Mouse (Mus musculus) hindbrain, postnatal 0 days (tissue): Measurements from ENCODE around the gene Vamp5. TPM values are rescaled to one million over a fixed set of nuclear protein-coding genes. Genes with fewer than 3 reads are reported as not detected.
A peak's percentile ranks its signal among the peaks of the same experiment; 100 is the strongest.

ENCODE experiments used
- ATAC-seq: fragments of 200-750 bp; cut with Nextera tagmentation; 2 replicates; pipeline ENCODE4 v1.8.0; 2017; ENCODE audit warnings: mild to moderate bottlenecking, moderate TSS enrichment, moderate library complexity
- DNase-seq: peaks from one replicate; pipeline ENCODE4 v3.0.0-alpha.2; 2015; ENCODE audit warnings: low spot score
- H3K27ac ChIP-seq: fragments of 300-500 bp; sonication (generic); 2 replicates; pipeline ENCODE4 v1.5.1; 2014; ENCODE audit warnings: mild to moderate bottlenecking
- H3K27me3 ChIP-seq: fragments of 300-500 bp; sonication (generic); 2 replicates; pipeline ENCODE4 v1.6.1; 2014; ENCODE audit warnings: low read length, mixed read lengths; ENCODE audit not compliant: insufficient read depth
- H3K36me3 ChIP-seq: fragments of 300-500 bp; sonication (generic); 2 replicates; pipeline ENCODE4 v1.6.1; 2014; ENCODE audit warnings: low read length, mixed read lengths; ENCODE audit not compliant: insufficient read depth
- H3K4me1 ChIP-seq: fragments of 300-500 bp; sonication (generic); 2 replicates; pipeline ENCODE4 v1.6.1; 2014; ENCODE audit warnings: antibody characterized with exemption, low read length, mixed read lengths; ENCODE audit not compliant: insufficient read depth
- H3K4me2 ChIP-seq: fragments of 300-500 bp; sonication (generic); 2 replicates; pipeline ENCODE4 v1.6.1; 2014; ENCODE audit warnings: low read depth, mild to moderate bottlenecking, low read length, moderate library complexity, mixed read lengths
- H3K4me3 ChIP-seq: fragments of 300-500 bp; sonication (generic); 2 replicates; pipeline ENCODE4 v1.5.1; 2014; ENCODE audit warnings: low read length
- H3K9ac ChIP-seq: fragments of 300-500 bp; sonication (generic); replicated peaks from 2 replicates; pipeline ENCODE4 v1.6.1; 2014; ENCODE audit warnings: mild to moderate bottlenecking, low read length, moderate library complexity, mixed read lengths
- H3K9me3 ChIP-seq: fragments of 300-500 bp; sonication (generic); 2 replicates; pipeline ENCODE4 v1.6.1; 2016; ENCODE audit warnings: low read length, mixed read lengths
- CTCF ChIP-seq: IDR thresholded peaks from 2 replicates; pipeline ENCODE4 v1.5.1; 2016; ENCODE audit warnings: antibody characterized with exemption, control low read depth, low read depth
- WGBS: fragments of 180-500 bp; shearing (Covaris S2); extraction: QIAGEN DNeasy Blood & Tissue Kit; methylation state at CpG from one replicate; pipeline ENCODE4 v1.1.7; 2014; 5-methylcytosine and 5-hydroxymethylcytosine counted together
- polyA plus RNA-seq: library from polyadenylated mRNA; unstranded; fragments of >200 nt; fragmentation: Nextera tagmentation; extraction: Ambion mirVana; gene quantifications from 2 replicates; pipeline ENCODE4 v1.2.1, GENCODE M21; 2015
- total RNA-seq: library from RNA; depleted of rRNA; stranded (reverse); fragments of >200 nt; gene quantifications from 2 replicates; pipeline ENCODE4 v1.2.3, GENCODE M21; 2014

Vamp5 gene
- total and polyA plus RNA-seq, 2 experiments from 2014 or later = 12.9 to 20.0 TPM

DNA sequence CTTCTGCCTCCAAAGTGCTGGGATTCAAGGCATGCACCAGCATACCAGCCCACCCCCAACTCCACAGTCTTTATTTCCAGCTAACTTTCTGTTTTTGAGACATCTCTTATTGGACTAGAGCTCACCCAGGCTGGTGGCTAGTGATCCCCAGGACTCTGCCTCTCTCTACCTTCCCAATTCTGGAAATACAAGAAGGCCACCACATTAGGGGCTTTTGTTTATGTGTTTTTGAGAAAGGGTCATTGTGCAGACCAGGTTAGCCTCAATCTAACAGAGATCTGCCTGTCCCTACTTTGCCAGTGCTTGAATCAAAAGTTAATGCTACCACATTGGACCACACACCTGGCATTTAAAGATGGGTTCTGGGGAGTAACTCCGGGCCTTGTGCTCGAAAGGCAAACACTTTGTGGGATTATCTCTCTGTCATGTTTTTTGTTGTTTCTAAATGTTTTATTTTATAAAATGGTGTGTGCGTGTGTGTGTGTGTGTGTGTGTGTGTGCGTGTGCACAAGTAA, 12.8 kb downstream of the Vamp5 start:
- no peak overlapping the region for H3K9ac ChIP-seq
- 77% methylated on average over 4 of the region's 4 CpGs for WGBS
- H3K4me1 ChIP-seq = no peaks in the 10 kb centered on the region
- H3K27me3 ChIP-seq = no peaks in the 10 kb centered on the region
- no peaks in the 10 kb centered on the region for H3K9me3 ChIP-seq
- no peak overlapping the region for H3K27ac ChIP-seq
- DNase-seq (no peak), ATAC-seq (no peak)
- no peak for TF ChIP-seq CTCF
- no peak overlapping the region for H3K4me3 ChIP-seq
- H3K36me3 ChIP-seq = no peaks in the 10 kb centered on the region
- no peak overlapping the region for H3K4me2 ChIP-seq

DNA sequence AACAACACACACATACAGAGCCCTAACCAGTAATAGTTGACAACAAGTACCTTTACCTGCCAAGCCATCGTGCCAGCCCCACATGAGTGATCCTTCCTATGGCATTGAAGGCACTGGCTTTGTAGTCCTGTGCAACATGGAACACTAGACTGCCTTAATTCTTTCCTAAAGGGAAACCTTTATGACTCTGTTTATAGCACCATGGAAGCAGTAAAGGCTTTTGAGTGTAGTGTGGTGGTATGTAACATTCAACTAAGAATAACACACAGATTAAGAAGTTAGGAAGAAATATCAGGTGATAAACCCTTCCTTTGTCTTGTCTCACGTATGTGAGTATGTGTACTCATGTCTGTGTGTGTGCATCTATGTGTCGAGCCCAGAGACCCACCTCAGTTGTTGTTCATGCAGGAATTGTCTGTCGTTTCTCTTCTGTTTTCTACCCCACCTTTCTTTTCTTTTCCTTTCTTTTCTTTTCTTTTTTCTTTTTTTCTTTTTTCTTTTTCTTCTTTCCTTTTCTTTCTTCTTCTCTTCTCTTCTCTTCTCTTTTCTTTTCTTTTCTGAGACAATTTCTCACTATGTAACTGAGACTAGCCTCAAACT, 13.3 kb downstream of the Vamp5 start, which contains the start of gene Rnf181:
Gene Rnf181 (minus strand): TSS at position 113 of the 600 bp plus-strand sequence.
- no peak for ATAC-seq
- no peaks in the 10 kb centered on the region for H3K9me3 ChIP-seq

DNA sequence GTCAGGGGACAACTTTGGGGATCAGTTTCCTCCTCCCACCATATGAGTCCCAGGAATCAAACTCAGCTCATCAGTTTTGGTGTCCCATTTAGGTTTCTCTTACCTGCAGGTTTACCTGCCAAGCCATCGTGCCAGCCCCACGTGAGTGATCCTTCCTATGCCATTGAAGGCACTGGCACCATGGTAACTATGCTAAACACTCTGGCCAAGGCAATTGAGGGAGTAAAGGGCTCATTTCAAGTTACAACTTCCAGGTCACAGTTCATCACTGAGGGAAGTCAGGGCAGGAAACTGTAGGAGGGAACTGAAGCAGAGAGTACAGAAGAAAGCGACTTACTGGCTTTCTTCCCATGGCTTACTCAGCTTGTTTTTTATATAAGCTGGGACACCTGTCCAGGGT, 14.0 kb downstream of the Vamp5 start:
- no peak overlapping the region for H3K27ac ChIP-seq

More for the DNA sequence above, 13.3 kb downstream of the Vamp5 start, which contains the start of gene Rnf181:
- no peaks in the 10 kb centered on the region for H3K27me3 ChIP-seq
- 79% methylated on average over 4 of the region's 4 CpGs for WGBS
- no peak for DNase-seq
- H3K36me3 ChIP-seq = no peaks in the 10 kb centered on the region
- no peak within 1 kb of the TSS for H3K4me2 ChIP-seq
- no peak within 1 kb of the TSS for H3K27ac ChIP-seq
- no peaks in the 10 kb centered on the region for H3K4me1 ChIP-seq
- H3K4me3 ChIP-seq = no peak within 1 kb of the TSS
- no peak for TF ChIP-seq CTCF
- H3K9ac ChIP-seq = no peak within 1 kb of the TSS

DNA sequence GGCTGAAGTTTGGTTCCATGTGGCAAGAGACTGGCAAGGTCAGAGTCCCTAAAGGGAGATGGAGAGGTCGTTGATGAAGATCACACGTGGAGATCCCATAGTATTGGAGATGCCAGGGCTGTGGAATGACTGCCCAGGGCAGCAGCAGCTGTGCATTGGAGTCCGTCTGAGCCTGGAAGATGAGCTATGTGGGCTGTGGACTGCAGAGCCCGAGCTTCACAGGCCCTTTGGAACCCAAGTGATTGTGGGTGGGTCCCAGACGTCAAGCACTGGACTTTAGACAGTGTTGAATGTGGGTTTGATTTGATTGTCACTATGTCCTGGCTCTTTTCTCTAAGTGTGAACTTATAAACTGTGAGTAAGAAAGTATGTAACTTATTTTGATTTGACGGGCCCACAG, 15.3 kb downstream of the Vamp5 start:
- ATAC-seq = no peak
- no peak overlapping the region for H3K9ac ChIP-seq
- H3K4me2 ChIP-seq = no peak overlapping the region
- no peaks in the 10 kb centered on the region for H3K9me3 ChIP-seq
- DNase-seq = no peak
- H3K36me3 ChIP-seq = peaks cover 2% of the 10 kb centered on the region; the same call in 1 of the 2 replicates
- no peaks in the 10 kb centered on the region for H3K27me3 ChIP-seq
- H3K4me3 ChIP-seq = no peak overlapping the region
- no peak overlapping the region for H3K27ac ChIP-seq
- 67% methylated on average over 6 of the region's 6 CpGs for WGBS
- peaks cover 9% of the 10 kb centered on the region for H3K4me1 ChIP-seq
- no peak for TF ChIP-seq CTCF

More for the DNA sequence above, 14.0 kb downstream of the Vamp5 start:
- Histone ChIP-seq H3K4me3 (no peak overlapping the region), H3K4me2 (no peak overlapping the region), H3K36me3 (no peaks in the 10 kb centered on the region), H3K9ac (no peak overlapping the region), H3K4me1 (peaks cover 5% of the 10 kb centered on the region), H3K9me3 (no peaks in the 10 kb centered on the region), H3K27me3 (no peaks in the 10 kb centered on the region)
- 54% methylated on average over 3 of the region's 3 CpGs for WGBS
- ATAC-seq = no peak
- DNase-seq = no peak
- TF ChIP-seq CTCF = no peak

DNA sequence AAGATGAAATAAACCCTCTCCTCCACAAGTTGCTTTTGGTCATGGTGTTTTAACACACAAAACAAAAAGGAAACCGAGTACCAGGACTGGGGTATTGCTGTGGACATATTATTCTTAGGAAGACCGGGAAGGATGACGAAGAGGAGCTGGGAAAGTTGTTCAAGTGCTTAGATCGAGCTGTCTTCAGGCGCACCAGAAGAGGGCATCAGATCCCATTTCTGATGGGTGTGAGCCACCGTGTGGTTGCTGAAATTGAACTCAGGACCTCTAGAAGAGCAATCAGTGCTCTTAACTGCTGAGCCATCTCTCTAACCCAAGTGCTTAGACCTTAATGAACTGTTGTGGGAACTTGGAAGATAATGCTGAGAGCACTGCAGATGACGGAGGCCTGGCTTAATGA, 16.3 kb downstream of the Vamp5 start:
- no peak overlapping the region for H3K27ac ChIP-seq
- H3K27me3 ChIP-seq = no peaks in the 10 kb centered on the region
- no peak overlapping the region for H3K4me2 ChIP-seq
- no peak for DNase-seq
- H3K36me3 ChIP-seq = peaks cover 12% of the 10 kb centered on the region
- no peak for ATAC-seq
- H3K9ac ChIP-seq = no peak overlapping the region
- H3K9me3 ChIP-seq = no peaks in the 10 kb centered on the region
- WGBS = 52% methylated on average over 7 of the region's 7 CpGs
- TF ChIP-seq CTCF = no peak
- H3K4me3 ChIP-seq = no peak overlapping the region
- H3K4me1 ChIP-seq = peaks cover 9% of the 10 kb centered on the region

DNA sequence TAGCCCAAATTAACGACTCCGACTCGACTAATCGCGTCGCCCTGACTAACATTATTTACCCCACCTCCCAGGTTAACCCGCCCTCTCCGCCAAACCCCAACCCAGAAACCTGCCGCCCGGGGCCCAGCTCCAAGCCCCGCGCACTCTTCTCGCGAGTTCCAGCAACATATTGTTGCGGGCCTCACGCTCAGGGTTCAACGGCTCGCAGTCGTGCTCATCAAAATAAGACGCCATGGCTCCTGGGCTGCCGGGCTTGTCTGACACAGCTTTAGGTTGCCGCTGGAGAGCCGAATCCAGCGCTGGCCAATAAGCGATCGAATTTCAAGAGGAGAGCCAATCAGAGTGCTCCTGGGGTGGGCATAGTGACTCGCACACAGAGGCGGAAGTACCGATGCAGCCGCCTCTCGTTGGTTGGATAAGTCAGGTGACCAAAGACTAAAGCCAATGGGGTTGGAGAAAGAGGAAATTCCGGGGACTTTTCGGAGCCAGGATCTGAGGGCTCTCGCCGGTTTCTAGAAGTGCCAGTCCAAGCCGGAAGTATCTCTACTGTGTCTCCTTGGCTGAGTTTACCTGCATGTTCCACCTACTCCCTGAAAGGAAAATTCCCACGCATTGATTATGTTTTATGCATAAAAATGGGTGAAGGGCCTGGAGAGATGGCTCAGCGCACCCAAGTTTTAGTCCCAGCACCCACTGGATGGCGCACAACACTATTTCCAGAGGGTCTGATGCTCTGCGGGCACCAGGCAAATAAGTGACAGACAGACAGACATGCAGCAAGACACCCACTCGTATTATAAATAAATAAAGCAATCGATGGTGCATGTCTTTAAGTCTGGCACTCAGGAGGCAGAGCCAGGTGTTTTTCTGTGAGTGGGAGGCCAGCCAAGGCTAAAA, 17.9 kb downstream of the Vamp5 start:
- under 1% methylated on average over 42 of the region's 42 CpGs for WGBS
- Histone ChIP-seq H3K9ac (peak overlapping the region; percentile 70), H3K4me3 (peak overlapping the region; percentile 71), H3K4me2 (peak overlapping the region; percentile 96), H3K4me1 (peaks cover 9% of the 10 kb centered on the region), H3K27me3 (no peaks in the 10 kb centered on the region), H3K9me3 (no peaks in the 10 kb centered on the region), H3K27ac (peak overlapping the region; percentile 75), H3K36me3 (peaks cover 13% of the 10 kb centered on the region)
- peak; percentile 99 for ATAC-seq
- peak; percentile 56 for TF ChIP-seq CTCF
- DNase-seq = peak; percentile 98
